Comparison of ENCODE assay signal across 20 mouse cellular contexts in genomic region chr7:134994983-134995382, GRCm38 (mm10). TPM values are rescaled to one million over a fixed set of nuclear protein-coding genes. Genes with fewer than 3 reads are reported as not detected.
"Had no signal": no experiment of that assay in that cellular context is flagged by ENCODE, and none has a peak within 500 bp of the region (broad histone marks: within the 10 kb centered on the region; RNA-seq: fewer than 3 reads in every experiment).

No protein-coding gene starts in this region.

- H3K4me3 ChIP-seq: intestine, embryonic 15.5 days; kidney, embryonic 15.5 days; limb, embryonic 13.5 days; myocyte; neural tube, embryonic 15.5 days; stomach, embryonic 15.5 days had no signal

- H3K27me3 ChIP-seq: intestine, embryonic 15.5 days; kidney, embryonic 15.5 days; limb, embryonic 13.5 days; neural tube, embryonic 15.5 days; stomach, embryonic 15.5 days had no signal

- H3K9me3 ChIP-seq: intestine, embryonic 15.5 days; kidney, embryonic 15.5 days; limb, embryonic 13.5 days; neural tube, embryonic 15.5 days; stomach, embryonic 15.5 days had no signal

- ATAC-seq: intestine, embryonic 15.5 days had no signal

- H3K9ac ChIP-seq: intestine, embryonic 15.5 days; kidney, embryonic 15.5 days; limb, embryonic 13.5 days; liver, embryonic 14.5 days; neural tube, embryonic 15.5 days; stomach, embryonic 15.5 days had no signal

- H3K27ac ChIP-seq: intestine, embryonic 15.5 days; kidney, embryonic 15.5 days; limb, embryonic 13.5 days; liver, embryonic 14.5 days; neural tube, embryonic 15.5 days; stomach, embryonic 15.5 days had no signal

- DNase-seq: kidney, adult 2 months; kidney, postnatal 14 days; layer of hippocampus, adult 9-11 months; left cerebral cortex, postnatal 4 days; lung, adult 18-20 months; right cerebral cortex, postnatal 14 days; thymus, adult 2 months; thymus, postnatal 25 days had no signal

- H3K4me2 ChIP-seq: intestine, embryonic 15.5 days; kidney, embryonic 15.5 days; limb, embryonic 13.5 days; neural tube, embryonic 15.5 days; stomach, embryonic 15.5 days had no signal

- H3K4me1 ChIP-seq: intestine, embryonic 15.5 days; limb, embryonic 13.5 days; neural tube, embryonic 15.5 days; stomach, embryonic 15.5 days had no signal

- H3K36me3 ChIP-seq: intestine, embryonic 15.5 days; neural tube, embryonic 15.5 days had no signal

RNA-seq across cellular contexts. Expression of gene Fam196a, which starts 56.8 kb away (rescaled TPM):
- total RNA-seq: liver, adult 2 months; megakaryocyte-erythroid progenitor cell, adult 5-6 weeks had no signal
- polyA plus RNA-seq: kidney, adult 2 months; large intestine, adult 2 months; liver, adult 2 months; liver, embryonic 14.5 days; spleen, adult 2 months; thymus, adult 2 months; urinary bladder, adult 2 months had no signal
